Mouse (Mus musculus): ENCODE data around the gene Omt2a. TPM values are rescaled to one million over a fixed set of nuclear protein-coding genes. Genes with fewer than 3 reads are reported as not detected.

Gene Omt2a
- 1.5 and 3.4 TPM in 2 replicates for polyA plus RNA-seq (2012; rRNA removed)

GRCm38 (mm10) chr9:78314696-78315095 is at the start of gene Omt2a:
Gene Omt2a, minus strand, starts transcription at chr9:78314796.

GRCm38 (mm10) chr9:78355611-78356010 is 41.0 kb upstream of the Omt2a start, which contains the start of gene Gsta2:
Gene Gsta2, minus strand, starts transcription at chr9:78355788.

GRCm38 (mm10) chr9:78327289-78327688 is 12.7 kb upstream of the Omt2a start, which contains the start of gene Omt2b:
Gene Omt2b, plus strand, starts transcription at chr9:78327589.

GRCm38 (mm10) chr9:78289723-78290122 is 24.9 kb downstream of the Omt2a start, which contains the start of gene Gm10639:
Gene Gm10639, plus strand, starts transcription at chr9:78289923.

Other genes with a start within 250 kb of the Omt2a start
- 63.6 and 74.8 TPM in 2 replicates for gene Fbxo9, start 205.7 kb downstream of the Omt2a start, polyA plus RNA-seq (2012; rRNA removed)
- 14.1 and 14.5 TPM in 2 replicates for gene Ick, start 205.6 kb downstream of the Omt2a start, polyA plus RNA-seq (2012; rRNA removed)
- gene Gsta4, start 132.0 kb downstream of the Omt2a start, polyA plus RNA-seq (2012; rRNA removed), result 26.3 and 30.1 TPM in 2 replicates
- gene Gsta1, start 84.1 kb downstream of the Omt2a start, polyA plus RNA-seq (2012; rRNA removed), result not detected in 2 replicates
- not detected in 2 replicates for gene Gm3776, start 57.7 kb downstream of the Omt2a start, polyA plus RNA-seq (2012; rRNA removed)
- not detected in 2 replicates for gene Gm10639, start 24.9 kb downstream of the Omt2a start, polyA plus RNA-seq (2012; rRNA removed)
- 2.8 and 4.2 TPM in 2 replicates for gene Omt2b, start 12.8 kb upstream of the Omt2a start, polyA plus RNA-seq (2012; rRNA removed)
- 2.2 and 2.6 TPM in 2 replicates for gene Gsta2, start 41.0 kb upstream of the Omt2a start, polyA plus RNA-seq (2012; rRNA removed)
- gene Dppa5a, start 53.4 kb upstream of the Omt2a start, polyA plus RNA-seq (2012; rRNA removed), result 3.1 and 4.8 TPM in 2 replicates
- gene Ooep, start 63.9 kb upstream of the Omt2a start, polyA plus RNA-seq (2012; rRNA removed), result 6.8 and 7.6 TPM in 2 replicates
- gene Ddx43, start 81.0 kb upstream of the Omt2a start, polyA plus RNA-seq (2012; rRNA removed), result 0.07 TPM in 1 of 2 replicates, not detected in the other
- gene Cgas, start 128.4 kb upstream of the Omt2a start, polyA plus RNA-seq (2012; rRNA removed), result 0.77 and 1.4 TPM in 2 replicates
- gene Mto1, start 133.4 kb upstream of the Omt2a start, polyA plus RNA-seq (2012; rRNA removed), result 18.1 and 27.4 TPM in 2 replicates
- 0.21 and 0.71 TPM in 2 replicates for gene Gm17324, start 134.0 kb upstream of the Omt2a start, polyA plus RNA-seq (2012; rRNA removed)
- 2,344 and 3,976 TPM in 2 replicates for gene Eef1a1, start 174.4 kb upstream of the Omt2a start, polyA plus RNA-seq (2012; rRNA removed)